Mouse (Mus musculus) liver, embryonic 14.5 days (tissue): ENCODE data around the gene S100a16. TPM values are rescaled to one million over a fixed set of nuclear protein-coding genes. Genes with fewer than 3 reads are reported as not detected.
A peak's percentile ranks its signal among the peaks of the same experiment; 100 is the strongest.

Source experiments
- ATAC-seq: fragments of 200-750 bp; cut with Nextera tagmentation; 2 replicates; pipeline ENCODE4 v1.8.0; 2017; ENCODE audit warnings: moderate number of reproducible peaks, mild to moderate bottlenecking, moderate library complexity; ENCODE audit not compliant: insufficient read depth
- DNase-seq, 3 experiments: peaks; one replicate each; pipeline ENCODE4 v3.0.0-alpha.2; 2012 to 2013; ENCODE audit warnings: low read depth in 3 of 3, low spot score in 3 of 3
- H3K27ac ChIP-seq: fragments of 300-500 bp; sonication (generic); 2 replicates; pipeline ENCODE4 v1.5.1; 2014; ENCODE audit warnings: moderate library complexity, mild to moderate bottlenecking, control low read depth, inconsistent platforms
- H3K27me3 ChIP-seq: fragments of 300-500 bp; sonication (generic); 2 replicates; pipeline ENCODE4 v1.6.1; 2014; ENCODE audit warnings: mild to moderate bottlenecking, low read length, moderate library complexity; ENCODE audit not compliant: control insufficient read depth, insufficient read depth
- H3K36me3 ChIP-seq: fragments of 300-500 bp; sonication (generic); replicated peaks from 2 replicates; pipeline ENCODE4 v1.6.1; 2014; ENCODE audit warnings: low read depth; ENCODE audit not compliant: control insufficient read depth, insufficient read depth
- H3K4me1 ChIP-seq, 2 experiments: fragments of 200-500 bp in 1 of 2; fragments of 300-500 bp in 1 of 2; sonication (generic) in 1 of 2; replicated peaks; 2 replicates each; pipeline ENCODE4 v1.6.1; 2012 to 2014; ENCODE audit warnings: antibody characterized with exemption in 1 of 2, inconsistent platforms in 1 of 2, low read length in 1 of 2; ENCODE audit not compliant: control insufficient read depth in 2 of 2, insufficient read depth in 2 of 2
- H3K4me2 ChIP-seq: fragments of 300-500 bp; sonication (generic); 2 replicates; pipeline ENCODE4 v1.6.1; 2014; ENCODE audit warnings: low read depth, mild to moderate bottlenecking, control low read depth, moderate library complexity
- H3K4me3 ChIP-seq, 2 experiments: fragments of 200-500 bp in 1 of 2; fragments of 300-500 bp in 1 of 2; sonication (generic) in 1 of 2; 2 replicates each; pipeline ENCODE4 v1.5.1; 2012 to 2014; ENCODE audit warnings: low read depth in 2 of 2, low read length in 2 of 2, mild to moderate bottlenecking in 2 of 2, control low read depth in 1 of 2, inconsistent platforms in 1 of 2, moderate library complexity in 1 of 2; ENCODE audit not compliant: insufficient read depth in 1 of 2
- H3K9ac ChIP-seq: fragments of 300-500 bp; sonication (generic); replicated peaks from 2 replicates; pipeline ENCODE4 v1.6.1; 2014; ENCODE audit warnings: mild to moderate bottlenecking, control low read depth, moderate library complexity
- H3K9me3 ChIP-seq: fragments of 300-500 bp; sonication (generic); 2 replicates; pipeline ENCODE4 v1.6.1; 2016; ENCODE audit warnings: low read length, mixed read lengths; ENCODE audit not compliant: control insufficient read depth
- CTCF ChIP-seq: IDR thresholded peaks from 2 replicates; pipeline ENCODE4 v1.5.1; 2016; ENCODE audit warnings: antibody characterized with exemption, low read depth, control low read depth
- EP300 ChIP-seq: IDR thresholded peaks from 2 replicates; pipeline ENCODE4 v1.6.1; 2016; ENCODE audit warnings: antibody characterized with exemption, low read depth
- WGBS: fragments of 180-500 bp; shearing (Covaris S2); extraction: QIAGEN DNeasy Blood & Tissue Kit; methylation state at CpG from one replicate; pipeline ENCODE4 v1.1.7; 2014; ENCODE audit not compliant: insufficient replicate concordance; 5-methylcytosine and 5-hydroxymethylcytosine counted together
- polyA plus RNA-seq, 2 experiments: library from polyadenylated mRNA; depleted of rRNA in 1 of 2; stranded (reverse) in 1 of 2; unstranded in 1 of 2; fragments of >200 nt; fragmentation: Nextera tagmentation in 1 of 2; extraction: Ambion mirVana in 1 of 2; gene quantifications; 2 replicates each; pipeline versions ENCODE4 v1.2.1 to v1.2.3; 2012 to 2014

The S100a16 gene
- polyA plus RNA-seq, 2 experiments = 12.3 to 24.1 TPM

GRCm38 (mm10) chr3:90575320-90575719 is 38.3 kb downstream of the S100a16 start:
- TF ChIP-seq EP300 = no peak
- TF ChIP-seq CTCF = no peak
- H3K4me2 ChIP-seq = no peak overlapping the region
- H3K27ac ChIP-seq = no peak overlapping the region
- no peaks in the 10 kb centered on the region for H3K9me3 ChIP-seq
- no peaks in the 10 kb centered on the region for H3K4me1 ChIP-seq
- H3K27me3 ChIP-seq = no peaks in the 10 kb centered on the region
- no peaks in the 10 kb centered on the region for H3K36me3 ChIP-seq
- H3K4me3 ChIP-seq = no peak overlapping the region
- DNase-seq (no peak), ATAC-seq (no peak)
- H3K9ac ChIP-seq = no peak overlapping the region
- WGBS = 53% methylated on average over 3 of the region's 3 CpGs

- no peaks in the 10 kb centered on the region for H3K27me3 ChIP-seq
- WGBS = 51% methylated on average over 10 of the region's 10 CpGs
- TF ChIP-seq CTCF = no peak
- no peak for TF ChIP-seq EP300
Observed at GRCm38 (mm10) chr3:90576351-90577001, 39.4 kb downstream of the S100a16 start.

GRCm38 (mm10) chr3:90579433-90579832 is 42.4 kb downstream of the S100a16 start:
- Histone ChIP-seq H3K4me3 (no peak overlapping the region), H3K27ac (no peak overlapping the region), H3K36me3 (no peaks in the 10 kb centered on the region), H3K9me3 (no peaks in the 10 kb centered on the region), H3K4me1 (no peaks in the 10 kb centered on the region), H3K9ac (no peak overlapping the region), H3K4me2 (no peak overlapping the region), H3K27me3 (no peaks in the 10 kb centered on the region)
- WGBS = 65% methylated on average over 7 of the region's 7 CpGs
- DNase-seq (no peak), ATAC-seq (no peak)
- TF ChIP-seq CTCF = no peak
- TF ChIP-seq EP300 = no peak

More at GRCm38 (mm10) chr3:90576351-90577001, 39.4 kb downstream of the S100a16 start:
- Histone ChIP-seq H3K4me2 (no peak overlapping the region), H3K27ac (no peak overlapping the region), H3K4me3 (no peak overlapping the region), H3K9ac (no peak overlapping the region), H3K36me3 (no peaks in the 10 kb centered on the region), H3K9me3 (no peaks in the 10 kb centered on the region), H3K4me1 (no peaks in the 10 kb centered on the region)
- ATAC-seq (no peak), DNase-seq (no peak)

GRCm38 (mm10) chr3:90581141-90581540 is 44.1 kb downstream of the S100a16 start:
- H3K9ac ChIP-seq = no peak overlapping the region
- ATAC-seq = no peak
- no peaks in the 10 kb centered on the region for H3K4me1 ChIP-seq
- H3K27me3 ChIP-seq = no peaks in the 10 kb centered on the region
- H3K27ac ChIP-seq = no peak overlapping the region
- TF ChIP-seq EP300 (no peak), CTCF (no peak)
- DNase-seq = no peak
- H3K9me3 ChIP-seq = no peaks in the 10 kb centered on the region
- 77% methylated on average over 5 of the region's 5 CpGs for WGBS
- no peak overlapping the region for H3K4me3 ChIP-seq
- no peaks in the 10 kb centered on the region for H3K36me3 ChIP-seq
- no peak overlapping the region for H3K4me2 ChIP-seq

GRCm38 (mm10) chr3:90582156-90582555 is 45.1 kb downstream of the S100a16 start:
- DNase-seq (no peak), ATAC-seq (no peak)
- Histone ChIP-seq H3K9me3 (no peaks in the 10 kb centered on the region), H3K27me3 (no peaks in the 10 kb centered on the region), H3K36me3 (no peaks in the 10 kb centered on the region), H3K4me1 (no peaks in the 10 kb centered on the region), H3K4me3 (no peak overlapping the region), H3K27ac (no peak overlapping the region), H3K9ac (no peak overlapping the region), H3K4me2 (no peak overlapping the region)
- WGBS = 68% methylated on average over 1 of the region's 1 CpGs
- no peak for TF ChIP-seq EP300
- TF ChIP-seq CTCF = peak; percentile 51
